Mouse (Mus musculus) heart, adult 8-10 months (tissue): Measurements from ENCODE around the gene Erlec1. TPM values are rescaled to one million over a fixed set of nuclear protein-coding genes. Genes with fewer than 3 reads are reported as not detected.

Experiments used
- total RNA-seq, 4 experiments: library from RNA; stranded (reverse); gene quantifications; 2 replicates each; pipeline ENCODE4 v1.2.4; 2022

The Erlec1 gene
- total RNA-seq, 4 experiments from 2014 or later: 36.7 to 47.6 (median 39.5) TPM

Other genes starting within 250 kb of the Erlec1 start
- 100 to 1,000 TPM; 187 to 251 (median 206) TPM for gene Psme4, start 182.6 kb downstream of the Erlec1 start, total RNA-seq
- gene Gpr75, start 69.0 kb downstream of the Erlec1 start, total RNA-seq: under 1 TPM in 2 of 4 experiments, not detected in 2; 0.22 TPM
- gene Asb3, start 68.9 kb downstream of the Erlec1 start, total RNA-seq: 1 to 10 TPM; 7.4 to 9.9 (median 8.2) TPM
- gene Chac2, start 32.0 kb upstream of the Erlec1 start, total RNA-seq: 10 to 100 TPM; 21.0 to 35.3 (median 26.5) TPM
- gene Gm17332, start 228.1 kb upstream of the Erlec1 start, total RNA-seq: not detected